In the genomic region with DNA sequence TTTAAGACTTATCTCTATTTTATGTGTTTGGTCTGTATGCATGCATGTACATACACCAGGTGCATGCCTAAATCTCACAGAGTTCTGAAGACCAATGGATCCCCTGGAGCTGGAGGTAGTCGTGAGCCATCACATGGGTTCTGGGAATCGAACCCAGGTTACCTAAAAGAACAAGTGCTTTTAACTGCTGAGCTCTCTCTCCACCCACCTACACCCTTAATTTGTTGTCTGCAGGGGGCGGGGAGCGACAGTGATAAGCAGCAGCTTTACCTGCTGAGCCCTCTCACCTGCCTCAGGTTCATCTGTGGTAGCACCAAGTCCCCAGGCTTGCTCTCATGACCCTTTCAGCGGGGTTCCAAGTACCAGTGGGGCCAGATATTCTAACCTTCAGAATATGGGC, we compare ENCODE assay signal across 27 mouse cellular contexts. TPM values are rescaled to one million over a fixed set of nuclear protein-coding genes. Genes with fewer than 3 reads are reported as not detected.
"Had no signal": no experiment of that assay in that cellular context is flagged by ENCODE, and none has a peak within 500 bp of the region (broad histone marks: within the 10 kb centered on the region; RNA-seq: fewer than 3 reads in every experiment).

No protein-coding gene starts in this region.

- H3K4me1 ChIP-seq: heart, embryonic 13.5 days; hindbrain, embryonic 10.5 days; hindbrain, embryonic 12.5 days; intestine, embryonic 15.5 days; limb, embryonic 12.5 days had no signal

- H3K9me3 ChIP-seq: heart, embryonic 15.5 days; intestine, embryonic 15.5 days; liver, embryonic 13.5 days had no signal

- DNase-seq: gastrocnemius, adult 2 months; gastrocnemius, postnatal 10 days; gastrocnemius, postnatal 25 days; heart, postnatal 14 days; heart, postnatal 4 days; kidney, adult 18-20 months; kidney, adult 8-10 months; kidney, postnatal 10 days; kidney, postnatal 25 days; kidney, postnatal 4 days; layer of hippocampus, postnatal 36 days; left cerebral cortex, postnatal 4 days; liver; liver, embryonic 13.5 days had no signal

- H3K27me3 ChIP-seq: heart, embryonic 13.5 days; heart, embryonic 15.5 days; hindbrain, embryonic 12.5 days; intestine, embryonic 15.5 days; limb, embryonic 12.5 days; liver, embryonic 13.5 days had no signal

- H3K9ac ChIP-seq: heart, embryonic 13.5 days; heart, embryonic 15.5 days; hindbrain, embryonic 12.5 days; hindbrain, embryonic 14.5 days; intestine, embryonic 15.5 days; limb, embryonic 12.5 days; liver, embryonic 13.5 days had no signal

- H3K27ac ChIP-seq: gastrocnemius, adult 2 months; heart, embryonic 13.5 days; heart, embryonic 15.5 days; hindbrain, embryonic 10.5 days; hindbrain, embryonic 12.5 days; hindbrain, embryonic 14.5 days; intestine, embryonic 15.5 days; layer of hippocampus, adult 2 months; limb, embryonic 12.5 days; liver, embryonic 13.5 days had no signal

- H3K4me3 ChIP-seq: gastrocnemius, adult 2 months; heart, embryonic 13.5 days; heart, embryonic 15.5 days; hindbrain, embryonic 10.5 days; hindbrain, embryonic 12.5 days; intestine, embryonic 15.5 days; layer of hippocampus, adult 2 months; limb, embryonic 12.5 days; liver, embryonic 13.5 days had no signal

RNA-seq across cellular contexts. Expression of a gene that starts 47.6 kb away (rescaled TPM):
- total RNA-seq: layer of hippocampus, adult 2 months; layer of hippocampus, postnatal 10 days; layer of hippocampus, postnatal 36 days; left cerebral cortex, adult 18-20 months; left cerebral cortex, adult 8-10 months; left cerebral cortex, postnatal 10 days; left cerebral cortex, postnatal 25 days had no signal
